Mouse (Mus musculus): ENCODE measurements around the gene C87436. TPM values are rescaled to one million over a fixed set of nuclear protein-coding genes. Genes with fewer than 3 reads are reported as not detected.

C87436 gene
- total RNA-seq, 2 experiments from 2014 or later, result 16.5 to 23.5 TPM

- DNase-seq, result no peak
Measured at GRCm38 (mm10) chr6:86510979-86511378, 72.8 kb downstream of the C87436 start.

- DNase-seq, result no peak
Measured at GRCm38 (mm10) chr6:86513296-86513695, 75.1 kb downstream of the C87436 start.

- DNase-seq, result peak; percentile 30 to 58
Measured at GRCm38 (mm10) chr6:86516021-86516420, 77.8 kb downstream of the C87436 start.

- DNase-seq, result no peak
Measured at GRCm38 (mm10) chr6:86519767-86520345, 81.7 kb downstream of the C87436 start.

GRCm38 (mm10) chr6:86522001-86522911, 84.1 kb downstream of the C87436 start:
- DNase-seq, result no peak

Other genes with a start within 250 kb of the C87436 start
- 10 to 100 TPM; 12.0 to 20.8 TPM for gene Tgfa, start 243.2 kb upstream of the C87436 start, total RNA-seq (2021)
- gene Fam136a, start 72.7 kb upstream of the C87436 start, total RNA-seq (2021), result 100 to 1,000 TPM in 1 of 2 experiments, 10 to 100 TPM in 1; 70.1 to 117 TPM
- 100 to 1,000 TPM; 202 to 467 TPM for gene Snrpg, start 67.1 kb upstream of the C87436 start, total RNA-seq (2021)
- gene Pcyox1, start 41.2 kb upstream of the C87436 start, total RNA-seq (2021), result 100 to 1,000 TPM; 139 to 253 TPM
- 10 to 100 TPM; 36.2 to 53.6 TPM for gene Tia1, start 34.2 kb upstream of the C87436 start, total RNA-seq (2021)
- gene Gm44790, start 11.7 kb upstream of the C87436 start, total RNA-seq (2021), result not detected
- gene Pcbp1, start 87.9 kb downstream of the C87436 start, total RNA-seq (2021), result 100 to 1,000 TPM; 316 to 364 TPM
- gene Asprv1, start 189.8 kb downstream of the C87436 start, total RNA-seq (2021), result under 1 TPM in 1 of 2 experiments, not detected in 1; 0.20 TPM
- 1 to 10 TPM; 9.0 to 9.6 TPM for gene Mxd1, start 230.8 kb downstream of the C87436 start, total RNA-seq (2021)
- 10 to 100 TPM; 58.9 to 65.4 TPM for gene Snrnp27, start 246.1 kb downstream of the C87436 start, total RNA-seq (2021)